Comparison of ENCODE assay signal across 17 mouse cellular contexts in the genomic region with DNA sequence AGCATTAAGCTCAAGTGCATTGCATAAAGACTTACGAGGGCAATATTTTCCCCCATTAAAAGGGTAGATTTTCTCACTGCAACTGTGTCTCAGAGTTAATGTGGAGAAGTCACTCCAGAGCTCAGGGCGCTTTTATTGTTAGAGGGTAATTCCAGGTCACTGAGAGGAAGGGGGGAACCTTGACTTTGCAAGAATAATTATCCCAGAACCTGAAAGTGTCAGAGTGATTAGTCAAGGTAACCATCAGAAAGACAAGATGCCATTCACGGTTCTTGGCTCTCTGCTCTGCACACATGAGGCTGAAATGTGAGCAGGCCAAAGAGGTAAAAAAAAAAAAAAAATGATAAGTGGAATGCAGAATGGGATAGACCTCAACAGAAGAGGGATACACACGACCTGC.
"Had no signal": no experiment of that assay in that cellular context is flagged by ENCODE, and none has a peak within 500 bp of the region (broad histone marks: within the 10 kb centered on the region; RNA-seq: fewer than 3 reads in every experiment).

No protein-coding gene starts in this region.

- H3K9ac ChIP-seq: liver, embryonic 13.5 days; liver, embryonic 15.5 days; liver, postnatal 0 days; lung, embryonic 15.5 days; neural tube, embryonic 12.5 days; stomach, embryonic 15.5 days had no signal

- H3K4me3 ChIP-seq: liver, embryonic 13.5 days; liver, embryonic 15.5 days; lung, embryonic 15.5 days; megakaryocyte, embryonic 14.5 days; neural tube, embryonic 12.5 days; stomach, embryonic 15.5 days had no signal

- DNase-seq: liver, embryonic 13.5 days; liver, postnatal 0 days; lung, adult 2 months; lung, postnatal 14 days; lung, postnatal 36 days; right cerebral cortex, postnatal 14 days; thymus, adult 2 months; thymus, postnatal 25 days; thymus, postnatal 4 days had no signal

- H3K27ac ChIP-seq: liver, embryonic 13.5 days; liver, embryonic 15.5 days; lung, embryonic 15.5 days; macrophage; neural tube, embryonic 12.5 days; stomach, embryonic 15.5 days; stomach, postnatal 0 days had no signal

- H3K4me1 ChIP-seq: liver, embryonic 13.5 days; liver, embryonic 15.5 days; lung, embryonic 15.5 days; megakaryocyte, embryonic 14.5 days; stomach, embryonic 15.5 days had no signal

- H3K9me3 ChIP-seq: liver, embryonic 13.5 days; liver, embryonic 15.5 days; lung, embryonic 15.5 days; megakaryocyte, embryonic 14.5 days; neural tube, embryonic 12.5 days; stomach, embryonic 15.5 days had no signal

- H3K27me3 ChIP-seq: liver, embryonic 13.5 days; liver, embryonic 15.5 days; lung, embryonic 15.5 days; megakaryocyte, embryonic 14.5 days; neural tube, embryonic 12.5 days; stomach, embryonic 15.5 days had no signal

- H3K36me3 ChIP-seq: liver, embryonic 13.5 days; liver, embryonic 15.5 days; lung, embryonic 15.5 days; neural tube, embryonic 12.5 days; stomach, embryonic 15.5 days had no signal

- ATAC-seq: liver, postnatal 0 days; lung, postnatal 0 days had no signal

- H3K4me2 ChIP-seq: liver, embryonic 13.5 days; liver, embryonic 15.5 days; lung, embryonic 15.5 days; neural tube, embryonic 12.5 days; stomach, embryonic 15.5 days had no signal
